Mouse (Mus musculus) E14TG2a.4 (cell line): ENCODE results near the gene Polr2a.

Source experiments
- CTCF ChIP-seq: conservative IDR thresholded peaks from 2 replicates; pipeline ENCODE4 v1.5.1; 2014; ENCODE audit warnings: low read length
- NANOG ChIP-seq: IDR thresholded peaks from 2 replicates; pipeline ENCODE4 v1.6.1; 2014; ENCODE audit warnings: borderline replicate concordance, low read length, mixed read lengths
- POU5F1 ChIP-seq: IDR thresholded peaks from 2 replicates; pipeline ENCODE4 v1.6.1; 2014; ENCODE audit warnings: low read length, borderline replicate concordance

GRCm38 (mm10) chr11:69803328-69803727 lies 44.9 kb upstream of the Polr2a start:
- TF ChIP-seq CTCF (no peak), NANOG (no peak), POU5F1 (no peak)
